Mouse (Mus musculus): Measurements from ENCODE around the gene Ermn. TPM values are rescaled to one million over a fixed set of nuclear protein-coding genes. Genes with fewer than 3 reads are reported as not detected.

The Ermn gene
- polyA plus RNA-seq (2012; rRNA removed), result not detected in 2 replicates

DNA sequence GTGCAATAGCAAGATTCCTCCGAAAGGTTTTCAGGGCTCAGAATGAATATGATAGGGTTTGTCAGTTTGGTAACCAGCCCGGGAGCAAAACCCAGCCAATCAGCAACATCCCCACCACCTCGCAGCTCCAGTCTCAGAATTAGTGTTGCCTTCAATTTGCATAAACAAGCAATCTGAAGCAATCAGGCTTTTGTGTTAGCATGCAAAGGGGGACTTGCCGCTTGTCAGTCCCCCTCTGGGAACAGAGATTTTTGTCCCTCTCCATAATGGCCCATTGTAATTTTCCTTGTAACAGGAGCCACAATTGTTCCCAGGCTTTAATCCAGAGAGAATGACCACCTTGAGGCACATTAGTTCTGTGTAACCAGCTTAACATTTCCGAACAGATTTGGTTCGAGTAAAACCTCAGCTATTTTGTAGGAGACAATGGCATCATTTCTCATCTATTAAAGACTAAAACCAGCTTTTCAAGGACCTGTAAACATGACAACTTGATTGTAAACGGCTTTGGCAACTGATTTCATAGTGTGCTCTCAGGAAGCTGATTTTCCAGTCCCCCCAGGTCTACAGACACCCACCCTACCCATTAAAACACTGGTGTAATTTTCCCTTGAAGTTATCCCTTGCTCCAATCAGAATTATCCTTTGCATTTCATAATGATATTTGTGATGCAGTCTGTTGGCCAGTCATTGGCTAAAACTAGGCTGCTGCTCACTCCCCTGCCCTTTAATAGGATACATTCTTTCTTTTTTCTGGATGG lies at the start of gene Ermn:
Ermn (minus strand) TSS at position 44 of the 761 bp plus-strand sequence.

DNA sequence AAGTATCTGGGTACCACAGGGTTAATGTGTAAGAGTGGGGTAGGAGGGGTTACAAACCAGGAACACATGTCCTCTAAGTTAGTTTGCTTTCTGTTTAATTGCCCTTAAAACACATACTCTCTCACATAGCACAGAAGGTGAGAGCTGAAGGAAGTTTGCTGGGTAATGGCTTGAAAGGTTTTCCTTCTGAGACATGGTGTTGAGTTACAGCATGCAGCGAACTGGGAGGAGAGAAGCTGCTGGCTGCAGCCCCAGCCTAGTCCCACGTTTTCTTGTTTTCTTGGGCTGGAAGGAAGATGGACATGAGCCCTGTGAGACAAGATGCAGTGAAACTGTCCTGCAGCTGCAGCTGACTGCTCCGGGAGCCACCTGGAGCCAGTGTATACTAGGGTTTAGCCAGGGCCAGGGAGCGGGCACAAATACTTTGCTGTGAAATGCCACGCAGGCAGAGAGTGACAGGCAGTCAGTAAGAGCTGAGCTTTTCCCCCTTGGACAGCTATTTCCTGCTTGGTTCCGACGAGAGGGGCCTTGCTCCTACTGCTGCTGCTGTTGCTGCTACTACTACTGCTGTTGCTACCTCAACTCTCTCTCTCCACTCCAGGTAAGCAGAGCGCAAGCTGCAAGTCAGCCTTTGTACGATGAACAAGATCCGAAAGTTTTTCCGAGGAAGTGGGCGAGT lies 54.8 kb downstream of the Ermn start, which contains the start of gene Galnt5:
Galnt5 (plus strand) TSS at position 133 of the 679 bp plus-strand sequence.

Other genes starting within 250 kb of the Ermn start
- 0.24 and 0.25 TPM in 2 replicates for gene Galnt5, start 55.0 kb downstream of the Ermn start, polyA plus RNA-seq (2012; rRNA removed)
- 1.6 and 3.3 TPM in 2 replicates for gene Cytip, start 142.7 kb upstream of the Ermn start, polyA plus RNA-seq (2012; rRNA removed)